Mouse (Mus musculus) myocyte (in vitro differentiated cells): ENCODE data around the gene Noxo1. TPM values are rescaled to one million over a fixed set of nuclear protein-coding genes. Genes with fewer than 3 reads are reported as not detected.

Source experiments
- H3K27me3 ChIP-seq: one replicate; pipeline ENCODE4 v1.6.1; 2011; ENCODE audit not compliant: control insufficient read depth, insufficient read depth, insufficient read length
- H3K36me3 ChIP-seq: one replicate; pipeline ENCODE4 v1.6.1; 2011; ENCODE audit not compliant: control insufficient read depth, insufficient read depth
- H3K4me2 ChIP-seq: one replicate; pipeline ENCODE4 v1.6.1; 2011; ENCODE audit warnings: low read depth, control low read depth
- H3K4me3 ChIP-seq: one replicate; pipeline ENCODE4 v1.5.1; 2011; ENCODE audit warnings: mild to moderate bottlenecking, control low read depth, moderate library complexity
- H3K79me2 ChIP-seq: one replicate; pipeline ENCODE4 v1.6.1; 2011; ENCODE audit not compliant: control insufficient read depth, insufficient read depth
- H3ac ChIP-seq: one replicate; pipeline ENCODE4 v1.6.1; 2011; ENCODE audit not compliant: control insufficient read depth, insufficient read length
- CEBPB ChIP-seq: IDR thresholded peaks from 2 replicates; pipeline ENCODE4 v1.6.1; 2011; ENCODE audit warnings: mild to moderate bottlenecking, moderate library complexity; ENCODE audit not compliant: poor library complexity, insufficient read depth, severe bottlenecking
- E2F4 ChIP-seq: IDR thresholded peaks from one replicate; pipeline ENCODE4 v1.6.1; 2011; ENCODE audit warnings: mild to moderate bottlenecking, control low read depth, moderate library complexity; ENCODE audit not compliant: insufficient read depth
- MAX ChIP-seq: IDR thresholded peaks from one replicate; pipeline ENCODE4 v1.6.1; 2011; ENCODE audit warnings: low read depth, mild to moderate bottlenecking, control low read depth
- MYOD1 ChIP-seq, 3 experiments: IDR thresholded peaks; one replicate each; pipeline ENCODE4 v1.6.1; 2011; ENCODE audit warnings: control low read depth in 2 of 3, low read depth in 2 of 3, mild to moderate bottlenecking in 2 of 3, moderate library complexity in 1 of 3; ENCODE audit not compliant: insufficient read length in 2 of 3, control insufficient read depth in 1 of 3
- MYOG ChIP-seq, 3 experiments: IDR thresholded peaks; one replicate each; pipeline ENCODE4 v1.6.1; 2011; ENCODE audit warnings: control low read depth in 2 of 3, low read depth in 2 of 3, mild to moderate bottlenecking in 2 of 3; ENCODE audit not compliant: insufficient read length in 2 of 3, control insufficient read depth in 1 of 3, insufficient read depth in 1 of 3
- POLR2A ChIP-seq: IDR thresholded peaks from one replicate; pipeline ENCODE4 v1.6.1; 2011; ENCODE audit warnings: low read depth, mild to moderate bottlenecking, control low read depth, moderate library complexity; ENCODE audit not compliant: insufficient read length
- POLR2AphosphoS2 ChIP-seq: IDR thresholded peaks from one replicate; pipeline ENCODE4 v1.6.1; 2011; ENCODE audit warnings: low read depth, control low read depth; ENCODE audit not compliant: insufficient read length
- REST ChIP-seq: IDR thresholded peaks from one replicate; pipeline ENCODE4 v1.6.1; 2011; ENCODE audit warnings: mild to moderate bottlenecking, control low read depth, moderate library complexity; ENCODE audit not compliant: insufficient read depth, insufficient read length
- SRF ChIP-seq: IDR thresholded peaks from one replicate; pipeline ENCODE4 v1.6.1; 2011; ENCODE audit warnings: low read depth; ENCODE audit not compliant: control insufficient read depth, insufficient read length
- TCF12 ChIP-seq: IDR thresholded peaks from one replicate; pipeline ENCODE4 v1.6.1; 2011; ENCODE audit warnings: mild to moderate bottlenecking, control low read depth; ENCODE audit not compliant: poor library complexity, insufficient read depth, severe bottlenecking
- TCF3 ChIP-seq: IDR thresholded peaks from one replicate; pipeline ENCODE4 v1.6.1; 2011; ENCODE audit warnings: low read depth, control low read depth; ENCODE audit not compliant: insufficient read length
- USF1 ChIP-seq: IDR thresholded peaks from one replicate; pipeline ENCODE4 v1.6.1; 2011; ENCODE audit warnings: low read depth, mild to moderate bottlenecking, control low read depth, moderate library complexity
- polyA plus RNA-seq: library from polyadenylated mRNA; unstranded; fragments of >200 nt; fragmentation: generic; extraction: Trizol; gene quantifications from one replicate; pipeline ENCODE4 v1.2.1, GENCODE M21; 2012; ENCODE audit warnings: missing spikeins

Noxo1 gene
- polyA plus RNA-seq, 1 experiment = 0.54 TPM

DNA sequence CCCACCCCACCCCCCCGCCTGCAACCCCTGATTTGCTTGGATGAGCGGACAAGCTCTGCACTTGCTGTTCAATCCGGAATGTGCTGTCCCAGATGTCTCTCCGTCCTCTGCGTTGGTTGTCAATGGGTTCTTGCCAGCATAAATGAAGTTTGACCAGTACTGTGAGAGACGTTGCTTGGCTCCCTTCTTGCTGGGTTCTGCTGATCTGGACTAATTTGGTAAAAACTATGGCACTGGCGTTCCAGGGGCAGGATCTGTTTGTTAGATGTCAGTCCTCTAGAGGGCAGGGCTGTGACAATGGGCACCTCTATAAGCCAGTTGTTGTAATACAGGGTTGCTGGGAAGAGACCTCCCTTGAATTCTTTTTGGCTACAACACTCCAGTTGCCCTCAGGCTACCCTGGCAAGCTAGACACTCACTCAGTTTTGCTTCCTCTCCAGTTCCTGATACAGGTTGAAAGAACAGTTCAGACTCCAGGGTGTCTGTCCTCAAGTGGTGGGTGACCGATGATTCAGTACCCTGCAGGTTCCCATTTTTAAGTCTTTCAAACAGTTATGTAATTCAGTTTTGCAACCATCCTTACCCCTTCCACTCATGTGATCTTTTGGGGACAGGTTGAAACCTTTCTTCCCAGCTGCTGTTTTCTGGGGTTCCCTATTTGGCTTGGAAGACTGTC lies 41.2 kb downstream of the Noxo1 start:
- Histone ChIP-seq H3K79me2 (peaks cover 6% of the 10 kb centered on the region), H3K4me2 (peak overlapping the region; percentile 92), H3K4me3 (peak overlapping the region; percentile 53), H3ac (peak overlapping the region; percentile 49), H3K36me3 (no peaks in the 10 kb centered on the region), H3K27me3 (no peaks in the 10 kb centered on the region)
- TF ChIP-seq POLR2A (no peak), TCF3 (no peak), MYOG (IDR thresholded peaks at IDR 0.05; ENCODE audit: control insufficient read depth in 1 of 3, insufficient read depth in 1 of 3, insufficient read length in 2 of 3, low read depth in 2 of 3) (no peak), E2F4 (no peak), POLR2AphosphoS2 (no peak)

GRCm38 (mm10) chr17:24738238-24738637 lies 42.2 kb downstream of the Noxo1 start:
- H3K79me2 ChIP-seq = peaks cover 6% of the 10 kb centered on the region
- H3K27me3 ChIP-seq = no peaks in the 10 kb centered on the region
- no peak overlapping the region for H3ac ChIP-seq
- H3K4me2 ChIP-seq = no peak overlapping the region
- H3K4me3 ChIP-seq = no peak overlapping the region
- no peaks in the 10 kb centered on the region for H3K36me3 ChIP-seq
- TF ChIP-seq TCF3 (no peak), CEBPB (no peak), REST (no peak), E2F4 (no peak), POLR2A (no peak), MYOD1 (IDR thresholded peaks at IDR 0.05; ENCODE audit: control insufficient read depth in 1 of 3, insufficient read length in 2 of 3, low read depth in 2 of 3) (no peak), USF1 (no peak), MAX (no peak), MYOG (IDR thresholded peaks at IDR 0.05; ENCODE audit: control insufficient read depth in 1 of 3, insufficient read depth in 1 of 3, insufficient read length in 2 of 3, low read depth in 2 of 3) (no peak), SRF (no peak), POLR2AphosphoS2 (no peak), TCF12 (no peak)

GRCm38 (mm10) chr17:24739926-24740325 lies 43.9 kb downstream of the Noxo1 start:
- Histone ChIP-seq H3K36me3 (no peaks in the 10 kb centered on the region), H3K27me3 (no peaks in the 10 kb centered on the region), H3K4me2 (no peak overlapping the region), H3ac (no peak overlapping the region), H3K4me3 (no peak overlapping the region), H3K79me2 (peaks cover 6% of the 10 kb centered on the region)
- TF ChIP-seq MYOD1 (IDR thresholded peaks at IDR 0.05; ENCODE audit: control insufficient read depth in 1 of 3, insufficient read length in 2 of 3, low read depth in 2 of 3) (no peak), USF1 (no peak), MYOG (IDR thresholded peaks at IDR 0.05; ENCODE audit: control insufficient read depth in 1 of 3, insufficient read depth in 1 of 3, insufficient read length in 2 of 3, low read depth in 2 of 3) (no peak), REST (no peak), TCF12 (no peak)

DNA sequence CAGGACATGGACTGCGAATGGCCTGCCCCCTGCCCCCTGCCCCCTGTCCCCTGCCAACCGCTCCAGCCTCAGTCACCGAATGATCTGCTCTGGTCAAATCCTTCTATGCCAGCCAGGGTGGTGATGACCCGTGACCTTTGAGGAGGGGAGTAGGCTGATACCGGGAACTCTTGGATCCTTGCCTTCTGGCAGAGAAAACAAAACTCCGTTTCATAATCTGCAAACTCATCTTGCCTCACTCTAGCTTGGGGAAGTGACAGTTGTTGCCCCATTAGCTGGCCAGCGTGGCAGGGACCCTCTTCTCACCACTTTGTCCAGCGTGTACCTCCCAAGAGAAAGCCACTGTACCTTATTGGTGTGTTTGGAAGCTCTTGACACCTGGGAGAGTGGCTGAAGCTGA lies 46.3 kb downstream of the Noxo1 start:
- no peaks in the 10 kb centered on the region for H3K36me3 ChIP-seq
- H3ac ChIP-seq = no peak overlapping the region
- H3K4me3 ChIP-seq = no peak overlapping the region
- no peak overlapping the region for H3K4me2 ChIP-seq
- H3K27me3 ChIP-seq = no peaks in the 10 kb centered on the region
- TF ChIP-seq TCF12 (no peak), MYOD1 (IDR thresholded peaks at IDR 0.05; ENCODE audit: control insufficient read depth in 1 of 3, insufficient read length in 2 of 3, low read depth in 2 of 3) (no peak), POLR2AphosphoS2 (no peak), MYOG (IDR thresholded peaks at IDR 0.05; ENCODE audit: control insufficient read depth in 1 of 3, insufficient read depth in 1 of 3, insufficient read length in 2 of 3, low read depth in 2 of 3) (no peak), SRF (no peak), REST (no peak), TCF3 (no peak), USF1 (no peak)
- peaks cover 4% of the 10 kb centered on the region for H3K79me2 ChIP-seq

GRCm38 (mm10) chr17:24743896-24744295 lies 47.9 kb downstream of the Noxo1 start:
- H3K4me3 ChIP-seq = no peak overlapping the region
- no peaks in the 10 kb centered on the region for H3K27me3 ChIP-seq
- TF ChIP-seq TCF3 (no peak), TCF12 (no peak), POLR2AphosphoS2 (no peak), MAX (no peak), E2F4 (no peak), SRF (no peak), POLR2A (no peak), CEBPB (no peak), MYOG (IDR thresholded peaks at IDR 0.05; ENCODE audit: control insufficient read depth in 1 of 3, insufficient read depth in 1 of 3, insufficient read length in 2 of 3, low read depth in 2 of 3) (no peak), REST (no peak), MYOD1 (IDR thresholded peaks at IDR 0.05; ENCODE audit: control insufficient read depth in 1 of 3, insufficient read length in 2 of 3, low read depth in 2 of 3) (no peak)
- H3K4me2 ChIP-seq = no peak overlapping the region
- H3ac ChIP-seq = no peak overlapping the region
- H3K79me2 ChIP-seq = no peaks in the 10 kb centered on the region
- no peaks in the 10 kb centered on the region for H3K36me3 ChIP-seq
